Mouse (Mus musculus) c-Kit-positive CD71-positive TER-119-negative erythroid progenitor cells, embryonic 14.5 days (primary cell): ENCODE measurements around the gene Opcml.
A peak's percentile ranks its signal among the peaks of the same experiment; 100 is the strongest.

ENCODE experiments used
- DNase-seq: peaks from one replicate; pipeline ENCODE4 v3.0.0-alpha.2; 2013; ENCODE audit warnings: low read depth

Opcml gene

GRCm38 (mm10) chr9:28255128-28255904, 464.7 kb downstream of the Opcml start:
- DNase-seq = no peak

GRCm38 (mm10) chr9:28255905-28256268, 465.3 kb downstream of the Opcml start:
- DNase-seq = no peak

- peak; percentile 5 for DNase-seq
Observed at GRCm38 (mm10) chr9:28261078-28261753, 470.6 kb downstream of the Opcml start.

GRCm38 (mm10) chr9:28262021-28262420, 471.4 kb downstream of the Opcml start:
- no peak for DNase-seq

- no peak for DNase-seq
Observed at GRCm38 (mm10) chr9:28262896-28263295, 472.3 kb downstream of the Opcml start.

GRCm38 (mm10) chr9:28264761-28265160, 474.2 kb downstream of the Opcml start:
- DNase-seq = no peak

GRCm38 (mm10) chr9:28273816-28274215, 483.2 kb downstream of the Opcml start:
- DNase-seq = no peak

GRCm38 (mm10) chr9:28278555-28278954, 488.0 kb downstream of the Opcml start:
- DNase-seq = no peak

GRCm38 (mm10) chr9:28281025-28281424, 490.4 kb downstream of the Opcml start:
- no peak for DNase-seq

- no peak for DNase-seq
Observed at GRCm38 (mm10) chr9:28281571-28281970, 491.0 kb downstream of the Opcml start.

GRCm38 (mm10) chr9:28285016-28285415, 494.4 kb downstream of the Opcml start:
- no peak for DNase-seq

GRCm38 (mm10) chr9:28286384-28286783, 495.8 kb downstream of the Opcml start:
- no peak for DNase-seq

- no peak for DNase-seq
Observed at GRCm38 (mm10) chr9:28287485-28287884, 496.9 kb downstream of the Opcml start.

- no peak for DNase-seq
Observed at GRCm38 (mm10) chr9:28289696-28290330, 499.2 kb downstream of the Opcml start.

GRCm38 (mm10) chr9:28303659-28304058, 513.1 kb downstream of the Opcml start:
- no peak for DNase-seq

GRCm38 (mm10) chr9:28306364-28307121, 516.0 kb downstream of the Opcml start:
- DNase-seq = no peak

- DNase-seq = no peak
Observed at GRCm38 (mm10) chr9:28307122-28307430, 516.5 kb downstream of the Opcml start.

- no peak for DNase-seq
Observed at GRCm38 (mm10) chr9:28307481-28308050, 517.0 kb downstream of the Opcml start.

GRCm38 (mm10) chr9:28317881-28318280, 527.3 kb downstream of the Opcml start:
- no peak for DNase-seq

- DNase-seq = no peak
Observed at GRCm38 (mm10) chr9:28319021-28319755, 528.6 kb downstream of the Opcml start.

GRCm38 (mm10) chr9:28319802-28320201, 529.2 kb downstream of the Opcml start:
- DNase-seq = no peak
